Mouse (Mus musculus) small intestine, adult 2 months (tissue): ENCODE measurements around the gene Gtpbp4.

Source experiments
- CTCF ChIP-seq: fragments of 200-500 bp; IDR thresholded peaks from 2 replicates; pipeline ENCODE4 v1.5.1; 2012; ENCODE audit warnings: low read depth, mild to moderate bottlenecking, control low read depth, inconsistent platforms, low read length, moderate library complexity, mixed read lengths; ENCODE audit not compliant: insufficient replicate concordance, insufficient read length; ENCODE audit errors: extremely low read depth
- POLR2A ChIP-seq: fragments of 200-500 bp; IDR thresholded peaks from 2 replicates; pipeline ENCODE4 v1.6.1; 2012; ENCODE audit warnings: low read depth, mild to moderate bottlenecking, control low read depth, inconsistent platforms, low read length, moderate library complexity

DNA sequence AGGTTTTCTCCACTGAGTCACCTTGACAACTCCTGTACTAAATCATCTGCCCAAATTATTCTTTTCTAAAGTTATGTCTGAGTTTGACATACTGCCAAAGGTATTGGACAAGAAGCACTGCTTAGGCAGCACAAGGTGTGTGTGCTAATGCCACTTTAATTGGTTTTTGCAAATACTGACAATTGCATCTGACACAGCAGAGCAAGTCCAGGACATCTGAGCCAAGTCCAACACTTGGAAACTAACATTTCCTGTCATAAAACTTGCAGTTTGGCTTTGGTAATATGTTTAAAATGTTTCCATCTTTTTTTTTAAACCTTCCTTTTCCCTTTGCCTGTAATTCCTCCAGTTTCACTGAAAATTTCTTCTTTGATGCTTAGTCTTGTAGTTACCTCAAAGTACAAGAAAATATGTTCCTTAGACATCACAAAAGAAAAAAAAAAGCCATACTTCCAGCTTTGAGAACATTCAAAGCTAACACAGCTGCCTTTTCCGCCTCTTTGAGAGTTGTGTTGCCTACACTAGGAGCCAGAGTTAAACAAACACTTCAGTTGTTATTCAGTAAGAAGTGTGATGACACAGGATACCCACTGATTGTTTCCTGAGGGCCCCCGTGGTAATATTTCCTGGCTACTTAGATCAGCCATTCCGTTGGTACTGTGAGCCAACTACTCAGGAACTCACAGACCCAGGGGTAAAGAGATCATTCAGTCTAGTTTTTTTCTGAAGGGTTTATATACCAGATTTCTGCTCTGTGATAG lies 47.6 kb upstream of the Gtpbp4 start:
- no peak for TF ChIP-seq CTCF
- TF ChIP-seq POLR2A, result no peak
